Mouse (Mus musculus) right cerebral cortex, postnatal 25 days (tissue): ENCODE measurements around the gene Wfikkn1.

Experiments
- DNase-seq: peaks from one replicate; pipeline ENCODE4 v3.0.0; 2022

Wfikkn1 gene

GRCm38 (mm10) chr17:25867836-25868600, 12.6 kb downstream of the Wfikkn1 start:
- DNase-seq, result no peak

- DNase-seq, result no peak
Observed at GRCm38 (mm10) chr17:25867509-25867835, 13.2 kb downstream of the Wfikkn1 start.

GRCm38 (mm10) chr17:25866172-25866571, 14.5 kb downstream of the Wfikkn1 start:
- DNase-seq, result no peak

DNA sequence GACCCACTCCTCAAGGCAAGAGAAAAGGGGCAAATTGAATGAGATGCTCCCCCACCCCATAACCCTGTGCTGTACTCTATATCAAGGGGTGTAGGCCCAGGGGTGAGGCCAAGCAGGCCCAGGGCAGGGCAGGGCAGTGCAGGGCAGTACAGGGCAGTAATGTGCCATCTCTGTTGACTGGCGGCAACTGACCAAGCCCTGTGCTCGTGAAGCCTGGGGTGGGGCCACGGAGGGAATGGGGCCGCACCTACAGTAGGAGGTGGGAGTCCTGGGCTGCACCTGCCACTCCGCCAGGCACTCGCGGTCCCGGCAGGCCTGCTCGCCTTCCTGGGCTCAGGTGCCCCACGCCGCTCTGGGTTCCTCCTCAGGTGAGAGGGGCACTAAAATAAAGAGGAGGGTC, 15.4 kb downstream of the Wfikkn1 start:
- DNase-seq, result no peak

GRCm38 (mm10) chr17:25864311-25864710, 16.3 kb downstream of the Wfikkn1 start:
- no peak for DNase-seq

DNA sequence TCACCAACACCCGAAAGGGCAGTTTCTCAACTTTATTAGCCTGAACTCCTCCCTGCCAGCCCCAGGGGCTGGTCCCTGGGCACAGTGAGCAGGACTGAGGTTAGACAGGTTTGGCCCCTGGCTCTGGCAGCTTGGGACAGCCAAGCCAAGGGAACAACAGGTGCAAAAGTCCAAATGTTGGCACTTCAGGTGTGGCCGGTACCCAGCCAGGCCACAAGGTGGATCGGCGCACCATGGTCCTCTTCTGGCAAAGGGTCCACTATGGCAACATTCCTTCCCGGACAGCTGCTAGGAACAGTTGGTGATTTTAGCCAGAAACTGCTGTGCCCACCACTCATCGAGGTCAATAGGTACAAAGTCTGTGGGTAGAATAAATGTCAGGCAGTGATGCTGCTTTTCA, 17.0 kb downstream of the Wfikkn1 start:
- DNase-seq, result no peak

- DNase-seq, result no peak
Observed at GRCm38 (mm10) chr17:25861704-25862612, 18.7 kb downstream of the Wfikkn1 start.

DNA sequence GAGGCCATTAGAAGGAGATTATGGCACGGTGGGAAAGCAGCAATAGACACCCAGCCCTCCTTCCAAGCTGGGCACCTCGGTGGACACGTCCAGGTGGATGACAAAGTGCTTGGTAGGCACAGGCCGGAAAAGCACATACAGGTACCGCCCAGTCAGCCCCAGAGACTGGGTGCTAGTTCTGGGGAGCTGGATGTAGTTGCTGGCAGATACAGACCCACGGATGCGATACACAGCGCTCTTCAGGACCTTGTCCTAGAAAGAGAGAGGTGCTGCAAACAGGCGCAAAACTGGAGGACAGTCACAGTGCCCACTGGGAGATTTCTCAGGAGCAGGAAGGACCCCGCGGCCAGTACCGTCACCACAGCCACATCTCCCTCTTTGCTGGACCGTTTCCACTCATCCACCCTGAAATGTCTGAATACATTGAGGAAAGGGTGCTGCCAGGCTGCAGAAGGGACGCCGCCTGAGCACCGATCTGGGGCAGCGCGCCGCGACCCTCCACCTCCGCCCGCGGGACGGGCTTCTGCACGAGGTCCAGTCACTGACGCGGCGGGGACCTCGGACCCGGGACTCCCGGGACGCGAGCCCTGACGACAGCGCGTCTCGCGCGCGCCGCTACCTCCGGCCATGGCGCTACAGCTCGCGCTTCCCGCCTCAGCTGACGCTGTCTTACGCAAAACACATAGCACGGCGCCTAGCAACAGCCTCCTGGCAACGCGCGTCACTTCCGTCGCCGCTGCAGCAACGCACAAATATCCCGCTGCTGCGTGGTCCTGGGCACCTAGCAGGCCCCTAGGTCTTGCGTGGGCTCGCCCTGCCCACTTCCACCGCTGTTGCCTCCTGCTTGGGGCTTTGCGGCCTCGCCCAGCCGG, 19.6 kb downstream of the Wfikkn1 start, which contains the start of gene Wdr90:
Gene Wdr90 (minus strand): TSS at position 670 of the 872 bp plus-strand sequence.
- peak; percentile 95 for DNase-seq

DNA sequence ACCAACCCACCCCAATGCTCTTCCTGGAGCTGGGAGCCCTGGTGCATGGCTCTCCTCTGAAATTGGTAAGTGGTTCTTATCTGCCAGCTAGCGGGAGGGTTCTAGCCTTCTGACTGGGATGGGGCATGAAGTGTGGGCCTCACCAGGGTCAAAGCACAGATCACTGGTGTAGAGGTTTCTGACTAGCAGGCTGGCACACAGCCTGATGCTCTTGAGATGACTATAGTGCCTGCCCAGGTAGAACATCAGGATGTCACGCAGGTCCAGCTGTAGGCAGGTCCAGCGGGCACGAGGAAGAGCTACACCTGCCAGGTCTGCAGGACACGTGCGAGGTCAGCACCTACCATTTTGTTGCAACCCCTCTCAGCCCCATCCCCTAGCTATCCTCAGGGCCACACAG, 20.4 kb downstream of the Wfikkn1 start:
- no peak for DNase-seq

GRCm38 (mm10) chr17:25844396-25844901, 36.2 kb downstream of the Wfikkn1 start, which contains the start of gene Rhot2:
TSS of gene Rhot2 (minus strand) at chr17:25844851.
- peak; percentile 94 for DNase-seq

DNA sequence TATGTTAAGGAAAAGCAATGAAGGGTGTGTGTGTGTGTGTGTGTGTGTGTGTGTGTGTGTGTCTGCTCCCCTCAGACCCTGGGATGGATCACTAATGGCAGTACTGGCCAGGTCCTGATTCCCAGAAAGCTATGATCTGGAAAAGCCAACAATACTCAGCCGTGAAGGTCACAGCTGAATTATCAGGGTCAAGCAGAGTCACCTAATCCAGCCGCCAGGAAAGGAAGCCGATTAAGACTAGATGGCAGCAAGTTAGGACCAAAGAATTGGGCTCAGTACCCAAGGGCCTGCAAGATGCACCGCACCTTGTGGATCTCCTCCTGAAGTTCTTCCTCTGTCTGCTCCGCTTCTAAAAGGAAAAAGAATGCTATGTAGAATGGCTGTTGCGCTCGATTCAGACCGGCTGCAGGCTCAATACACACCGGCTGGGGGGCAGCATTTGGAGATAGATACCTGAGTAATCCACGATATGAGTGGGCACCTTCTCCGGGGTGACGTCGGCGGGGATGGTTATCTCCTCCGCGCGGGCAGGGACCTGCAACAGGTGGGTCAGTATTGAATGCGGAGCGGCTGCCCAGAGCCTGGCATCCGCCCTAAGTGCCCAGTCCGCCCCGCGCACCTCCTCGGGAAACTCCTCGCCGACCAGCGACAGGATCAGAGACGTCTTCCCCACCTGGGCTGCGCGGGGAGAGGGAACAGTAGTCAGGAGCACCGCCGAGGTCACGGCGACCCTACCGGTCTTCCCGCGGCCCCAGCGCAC, 36.8 kb downstream of the Wfikkn1 start:
- DNase-seq, result no peak

GRCm38 (mm10) chr17:25843122-25843521, 37.5 kb downstream of the Wfikkn1 start:
- no peak for DNase-seq

GRCm38 (mm10) chr17:25842509-25842908, 38.1 kb downstream of the Wfikkn1 start:
- no peak for DNase-seq

GRCm38 (mm10) chr17:25841117-25841880, 39.4 kb downstream of the Wfikkn1 start, which contains the start of gene Gm20683:
TSS of gene Gm20683 (minus strand) at chr17:25841763.
- no peak for DNase-seq

GRCm38 (mm10) chr17:25840519-25840918, 40.1 kb downstream of the Wfikkn1 start:
- DNase-seq, result no peak

DNA sequence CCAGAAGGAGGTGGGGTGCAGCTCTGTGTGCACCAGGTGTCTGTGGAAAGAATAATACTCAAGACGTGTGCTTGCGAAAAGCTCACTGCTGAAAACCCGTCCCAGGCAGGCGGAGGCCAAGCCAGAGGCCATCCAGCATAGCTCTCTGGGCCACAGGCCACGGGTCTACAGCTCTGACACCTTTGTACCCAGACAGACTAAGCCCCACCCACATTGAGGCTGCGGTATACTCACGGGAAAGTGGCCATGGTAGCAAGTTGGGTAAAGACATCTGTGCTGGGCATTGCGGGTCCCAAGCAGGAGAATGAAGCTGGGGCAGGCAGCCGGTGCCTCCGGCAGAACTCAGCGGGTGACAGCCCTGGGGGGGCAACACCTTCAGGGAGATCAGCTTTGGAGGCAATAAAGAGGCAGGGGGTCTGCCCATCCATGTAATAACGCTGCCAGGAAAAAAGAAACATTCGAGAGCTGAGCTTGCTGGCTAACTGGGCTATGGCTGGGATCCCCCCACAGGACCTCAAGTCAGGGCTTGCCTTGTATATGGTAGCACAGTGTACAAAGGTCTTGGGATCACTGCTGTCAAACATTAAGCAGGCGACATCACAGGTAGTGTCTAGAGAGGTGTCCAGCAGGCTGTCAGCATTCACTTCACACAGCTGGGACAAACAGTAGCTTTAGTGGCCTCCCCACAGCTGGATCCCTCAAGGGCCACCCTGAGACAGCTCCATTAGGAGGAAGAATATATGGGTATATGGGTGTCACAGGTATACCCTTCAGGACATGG, 41.0 kb downstream of the Wfikkn1 start:
- DNase-seq, result no peak

GRCm38 (mm10) chr17:25838904-25839303, 41.8 kb downstream of the Wfikkn1 start:
- DNase-seq, result no peak

- no peak for DNase-seq
Observed at GRCm38 (mm10) chr17:25837533-25837932, 43.1 kb downstream of the Wfikkn1 start.

DNA sequence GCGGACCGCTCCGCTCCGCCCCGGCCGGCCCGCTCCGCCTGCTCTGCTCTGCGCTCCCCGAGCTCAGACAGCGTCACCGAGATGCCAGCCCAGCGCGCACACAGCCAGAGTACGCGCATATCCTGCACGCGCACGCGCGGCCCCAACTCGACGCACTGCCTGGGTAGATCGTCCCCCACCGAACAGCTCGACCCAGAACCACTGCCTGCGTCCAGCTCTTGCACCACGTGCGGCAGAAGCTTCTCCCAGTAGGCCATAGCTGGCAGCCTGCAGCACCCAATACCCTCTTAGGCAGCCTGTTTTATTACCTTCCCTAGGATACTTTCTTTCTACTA, 43.6 kb downstream of the Wfikkn1 start, which contains the start of gene Rhbdl1:
Gene Rhbdl1 (minus strand): TSS at position 220 of the 335 bp plus-strand sequence.
- DNase-seq, result peak; percentile 87

DNA sequence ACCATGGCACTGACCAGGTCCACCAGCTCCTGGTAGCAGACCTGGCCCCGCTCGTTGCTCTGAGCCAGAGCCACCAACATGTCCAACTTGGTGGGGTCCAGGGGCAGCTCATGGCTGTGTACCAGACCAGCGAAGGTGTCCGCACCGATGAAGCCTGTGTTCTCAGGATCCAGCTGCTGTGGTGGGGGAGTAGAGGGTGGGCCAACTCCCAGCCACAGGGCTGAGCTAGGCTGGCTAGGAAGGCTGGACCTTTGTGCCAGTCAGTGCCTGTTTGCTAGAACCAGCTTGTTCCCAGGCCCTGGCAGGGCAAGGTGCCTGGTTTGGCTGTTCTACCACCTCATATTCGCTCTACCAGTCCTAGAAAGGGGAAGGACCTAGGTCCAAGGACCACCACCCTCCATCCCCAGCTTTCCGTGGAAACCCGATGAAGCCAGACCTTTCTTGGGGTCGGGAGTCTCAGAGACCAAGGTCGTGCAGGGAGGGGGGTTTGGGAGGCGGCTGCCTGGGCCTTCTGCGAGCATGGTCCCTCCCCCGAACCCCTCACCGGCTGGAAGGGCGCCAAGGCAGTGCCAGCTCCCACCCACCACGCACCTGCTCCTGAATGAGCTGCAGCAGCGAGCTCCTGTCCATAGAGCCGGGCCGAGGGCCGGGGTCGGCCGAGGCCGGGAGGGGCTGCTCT, 44.1 kb downstream of the Wfikkn1 start:
- no peak for DNase-seq
